Mouse (Mus musculus) embryonic facial prominence, embryonic 10.5 days (tissue): ENCODE data around the gene Gng2. TPM values are rescaled to one million over a fixed set of nuclear protein-coding genes. Genes with fewer than 3 reads are reported as not detected.

Experiments used
- DNase-seq: peaks from one replicate; pipeline ENCODE4 v3.0.0-alpha.2; 2017; ENCODE audit warnings: low spot score
- H3K27ac ChIP-seq: fragments of 300-500 bp; sonication (generic); replicated peaks from 2 replicates; pipeline ENCODE4 v1.5.1; 2016; ENCODE audit warnings: mild to moderate bottlenecking
- H3K27me3 ChIP-seq: fragments of 300-500 bp; sonication (generic); replicated peaks from 2 replicates; pipeline ENCODE4 v1.6.1; 2016; ENCODE audit warnings: low read depth, mild to moderate bottlenecking; ENCODE audit not compliant: poor library complexity, severe bottlenecking
- H3K36me3 ChIP-seq: fragments of 300-500 bp; sonication (generic); replicated peaks from 2 replicates; pipeline ENCODE4 v1.6.1; 2016; ENCODE audit warnings: mild to moderate bottlenecking, moderate library complexity
- H3K4me1 ChIP-seq: fragments of 300-500 bp; sonication (generic); 2 replicates; pipeline ENCODE4 v1.6.1; 2016
- H3K4me3 ChIP-seq: fragments of 300-500 bp; sonication (generic); 2 replicates; pipeline ENCODE4 v1.5.1; 2016; ENCODE audit warnings: mild to moderate bottlenecking, moderate library complexity
- H3K9me3 ChIP-seq: fragments of 300-500 bp; sonication (generic); 2 replicates; pipeline ENCODE4 v1.6.1; 2016; ENCODE audit warnings: mild to moderate bottlenecking
- WGBS: fragments of 180-500 bp; shearing (Covaris S2); methylation state at CpG from one replicate; pipeline ENCODE4 v1.1.7; 2016; 5-methylcytosine and 5-hydroxymethylcytosine counted together
- polyA plus RNA-seq: library from polyadenylated mRNA; unstranded; fragments of >200 nt; fragmentation: Nextera tagmentation; extraction: Ambion mirVana; gene quantifications from 2 replicates; pipeline ENCODE4 v1.2.1, GENCODE M21; 2016

Gng2 gene
- polyA plus RNA-seq, 1 experiment from 2014 or later = 82.8 TPM

DNA sequence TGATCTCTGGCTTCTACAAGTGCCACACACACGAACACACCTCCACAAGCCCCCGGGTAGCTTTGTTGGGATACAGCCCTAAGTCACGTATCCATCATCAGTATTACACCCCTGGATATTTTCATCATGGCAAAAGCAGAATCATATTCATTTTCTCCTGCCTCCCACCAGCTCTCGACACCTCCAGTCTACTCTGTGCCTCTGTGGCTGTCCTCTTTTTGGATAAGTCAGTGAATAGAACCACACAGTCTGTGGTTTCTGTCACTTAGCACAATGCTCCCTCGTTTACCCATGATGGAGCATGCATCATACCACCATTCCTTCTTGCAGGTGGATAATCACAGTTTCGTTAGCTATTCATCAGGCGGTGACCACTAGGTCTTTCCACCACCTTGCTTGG lies 31.2 kb downstream of the Gng2 start:
- no peaks in the 10 kb centered on the region for H3K27me3 ChIP-seq
- H3K36me3 ChIP-seq = peaks cover 41% of the 10 kb centered on the region
- DNase-seq = no peak
- H3K4me1 ChIP-seq = peaks cover 10% of the 10 kb centered on the region
- no peak overlapping the region for H3K27ac ChIP-seq
- H3K9me3 ChIP-seq = no peaks in the 10 kb centered on the region
- 87% methylated on average over 7 of the region's 7 CpGs for WGBS
- no peak overlapping the region for H3K4me3 ChIP-seq

GRCm38 (mm10) chr14:19942732-19943131 lies 34.7 kb downstream of the Gng2 start:
- Histone ChIP-seq H3K27ac (peak overlapping the region; percentile 32; the same call in 1 of the 2 replicates), H3K4me3 (no peak overlapping the region), H3K36me3 (peaks cover 20% of the 10 kb centered on the region), H3K27me3 (no peaks in the 10 kb centered on the region), H3K9me3 (no peaks in the 10 kb centered on the region), H3K4me1 (peaks cover 10% of the 10 kb centered on the region)
- DNase-seq = no peak
- WGBS = 49% methylated on average over 3 of the region's 3 CpGs

GRCm38 (mm10) chr14:19942329-19942728 lies 35.1 kb downstream of the Gng2 start:
- peaks cover 10% of the 10 kb centered on the region for H3K4me1 ChIP-seq
- peaks cover 17% of the 10 kb centered on the region for H3K36me3 ChIP-seq
- H3K27ac ChIP-seq = peak overlapping the region; percentile 32; the same call in 1 of the 2 replicates
- no peak for DNase-seq
- no peaks in the 10 kb centered on the region for H3K27me3 ChIP-seq
- H3K9me3 ChIP-seq = no peaks in the 10 kb centered on the region
- H3K4me3 ChIP-seq = no peak overlapping the region
- 63% methylated on average over 4 of the region's 4 CpGs for WGBS

DNA sequence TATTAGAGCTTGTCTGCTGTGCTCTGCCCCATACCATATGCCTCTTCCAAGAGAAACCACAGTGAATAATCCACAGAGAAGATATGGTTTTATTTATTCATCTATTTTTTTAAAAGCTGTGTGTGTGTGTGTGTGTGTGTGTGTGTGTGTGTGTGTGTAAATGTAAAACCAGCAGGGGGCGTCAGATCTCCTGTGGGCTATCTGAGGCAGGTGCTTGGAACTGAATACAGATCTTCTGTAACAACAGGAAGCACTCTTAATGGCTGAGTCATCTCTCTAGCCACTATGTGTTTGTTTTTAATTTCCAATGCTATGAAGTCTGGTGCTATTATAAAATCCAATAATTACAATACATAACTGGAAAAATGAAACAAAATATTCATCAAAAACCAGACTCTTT lies 37.4 kb downstream of the Gng2 start:
- Histone ChIP-seq H3K27me3 (no peaks in the 10 kb centered on the region), H3K4me1 (peaks cover 10% of the 10 kb centered on the region), H3K36me3 (peaks cover 19% of the 10 kb centered on the region), H3K4me3 (no peak overlapping the region), H3K9me3 (no peaks in the 10 kb centered on the region), H3K27ac (no peak overlapping the region)
- WGBS = 93% methylated on average over 1 of the region's 1 CpGs
- no peak for DNase-seq

DNA sequence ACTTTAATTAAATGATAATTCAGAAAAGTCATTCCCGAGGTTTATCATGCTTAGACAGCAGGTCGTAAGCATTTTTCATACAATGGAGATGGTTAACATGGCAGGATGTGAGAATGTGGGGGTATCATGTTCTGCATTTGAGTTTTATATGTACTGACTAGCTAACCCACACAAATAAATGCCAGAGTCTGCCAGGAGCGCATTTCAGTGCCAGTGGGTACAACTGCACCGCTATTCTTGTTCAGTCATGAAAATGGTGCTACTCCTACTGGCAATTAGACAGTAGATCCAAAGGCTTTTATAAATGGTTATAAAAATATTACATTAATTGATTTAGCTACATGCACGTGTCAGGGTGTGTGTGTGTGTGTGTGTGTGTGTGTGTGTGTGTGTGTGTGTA lies 38.9 kb downstream of the Gng2 start:
- H3K4me1 ChIP-seq = peaks cover 10% of the 10 kb centered on the region
- H3K4me3 ChIP-seq = no peak overlapping the region
- no peaks in the 10 kb centered on the region for H3K9me3 ChIP-seq
- no peak overlapping the region for H3K27ac ChIP-seq
- WGBS = 93% methylated on average over 5 of the region's 5 CpGs
- H3K27me3 ChIP-seq = no peaks in the 10 kb centered on the region
- DNase-seq = no peak
- peaks cover 14% of the 10 kb centered on the region for H3K36me3 ChIP-seq

DNA sequence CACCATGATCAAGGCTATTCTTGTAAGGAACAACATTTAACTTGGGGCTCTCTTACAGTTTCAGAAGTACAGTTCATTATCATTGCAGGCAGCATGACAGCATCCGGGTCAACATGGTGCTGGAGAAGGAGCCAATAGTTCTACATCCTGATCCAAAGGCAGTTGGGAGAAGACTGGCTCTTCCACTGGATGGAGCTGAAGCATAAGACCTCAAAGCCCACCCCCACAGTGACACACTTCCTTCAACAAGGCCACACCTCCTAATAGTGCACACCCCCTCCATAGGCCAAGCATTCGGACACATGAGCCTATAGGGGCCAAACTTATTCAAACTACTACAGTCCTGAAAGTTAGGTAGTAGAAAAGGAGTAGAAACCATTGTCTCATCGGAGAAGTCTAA lies 42.3 kb downstream of the Gng2 start:
- 90% methylated on average over 3 of the region's 3 CpGs for WGBS
- Histone ChIP-seq H3K4me3 (no peak overlapping the region), H3K27ac (no peak overlapping the region), H3K9me3 (no peaks in the 10 kb centered on the region), H3K27me3 (no peaks in the 10 kb centered on the region), H3K4me1 (0 out of 2 replicates have a peak, but pooled peaks cover 2% of the 10 kb centered on the region), H3K36me3 (peaks cover 21% of the 10 kb centered on the region)
- DNase-seq = no peak

- 84% methylated on average over 6 of the region's 6 CpGs for WGBS
- no peaks in the 10 kb centered on the region for H3K27me3 ChIP-seq
- no peak overlapping the region for H3K4me3 ChIP-seq
- H3K27ac ChIP-seq = no peak overlapping the region
- peaks cover 30% of the 10 kb centered on the region for H3K36me3 ChIP-seq
- no peak for DNase-seq
- H3K4me1 ChIP-seq = peaks cover 13% of the 10 kb centered on the region; the same call in 1 of the 2 replicates
- no peaks in the 10 kb centered on the region for H3K9me3 ChIP-seq
Observed at GRCm38 (mm10) chr14:19933314-19933713, 44.1 kb downstream of the Gng2 start.

DNA sequence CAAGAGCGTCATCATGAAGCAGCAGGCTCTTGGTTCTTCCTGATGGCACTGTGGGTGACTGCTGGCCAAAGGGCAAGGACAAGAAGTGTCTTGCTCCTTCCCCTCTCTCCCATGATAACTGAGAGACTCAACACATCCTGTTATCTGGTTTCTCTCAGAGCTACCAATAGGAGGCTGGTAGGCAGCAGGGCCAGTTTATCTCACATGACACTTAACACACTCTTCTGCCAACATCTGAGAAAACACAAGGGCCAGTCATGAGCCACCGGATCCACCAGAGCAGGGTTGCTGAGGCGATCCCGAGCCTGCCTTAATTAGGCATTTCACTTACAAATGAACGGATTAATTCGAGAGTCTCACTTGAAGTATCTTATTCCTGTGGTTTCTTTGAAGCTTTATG lies 49.5 kb downstream of the Gng2 start:
- no peak overlapping the region for H3K27ac ChIP-seq
- no peaks in the 10 kb centered on the region for H3K27me3 ChIP-seq
- no peak overlapping the region for H3K4me3 ChIP-seq
- peaks cover 4% of the 10 kb centered on the region; the same call in 1 of the 2 replicates for H3K9me3 ChIP-seq
- 38% methylated on average over 6 of the region's 6 CpGs for WGBS
- H3K36me3 ChIP-seq = peaks cover 57% of the 10 kb centered on the region
- no peak for DNase-seq
- peaks cover 19% of the 10 kb centered on the region for H3K4me1 ChIP-seq

GRCm38 (mm10) chr14:19927156-19927555 lies 50.3 kb downstream of the Gng2 start:
- H3K27ac ChIP-seq = no peak overlapping the region
- no peak overlapping the region for H3K4me3 ChIP-seq
- no peak for DNase-seq
- H3K4me1 ChIP-seq = peaks cover 19% of the 10 kb centered on the region
- WGBS = 68% methylated on average over 2 of the region's 2 CpGs
- H3K27me3 ChIP-seq = no peaks in the 10 kb centered on the region
- H3K36me3 ChIP-seq = peaks cover 61% of the 10 kb centered on the region
- peaks cover 4% of the 10 kb centered on the region; the same call in 1 of the 2 replicates for H3K9me3 ChIP-seq

GRCm38 (mm10) chr14:19926312-19926711 lies 51.1 kb downstream of the Gng2 start:
- no peak overlapping the region for H3K4me3 ChIP-seq
- WGBS = 72% methylated on average over 8 of the region's 8 CpGs
- no peak for DNase-seq
- H3K4me1 ChIP-seq = peaks cover 22% of the 10 kb centered on the region
- peaks cover 55% of the 10 kb centered on the region for H3K36me3 ChIP-seq
- no peaks in the 10 kb centered on the region for H3K27me3 ChIP-seq
- H3K27ac ChIP-seq = no peak overlapping the region
- peaks cover 4% of the 10 kb centered on the region; the same call in 1 of the 2 replicates for H3K9me3 ChIP-seq

GRCm38 (mm10) chr14:19925157-19925556 lies 52.3 kb downstream of the Gng2 start:
- Histone ChIP-seq H3K4me3 (no peak overlapping the region), H3K27ac (no peak overlapping the region), H3K4me1 (peaks cover 31% of the 10 kb centered on the region), H3K36me3 (peaks cover 49% of the 10 kb centered on the region), H3K27me3 (no peaks in the 10 kb centered on the region), H3K9me3 (peaks cover 4% of the 10 kb centered on the region; the same call in 1 of the 2 replicates)
- 76% methylated on average over 6 of the region's 6 CpGs for WGBS
- DNase-seq = no peak

DNA sequence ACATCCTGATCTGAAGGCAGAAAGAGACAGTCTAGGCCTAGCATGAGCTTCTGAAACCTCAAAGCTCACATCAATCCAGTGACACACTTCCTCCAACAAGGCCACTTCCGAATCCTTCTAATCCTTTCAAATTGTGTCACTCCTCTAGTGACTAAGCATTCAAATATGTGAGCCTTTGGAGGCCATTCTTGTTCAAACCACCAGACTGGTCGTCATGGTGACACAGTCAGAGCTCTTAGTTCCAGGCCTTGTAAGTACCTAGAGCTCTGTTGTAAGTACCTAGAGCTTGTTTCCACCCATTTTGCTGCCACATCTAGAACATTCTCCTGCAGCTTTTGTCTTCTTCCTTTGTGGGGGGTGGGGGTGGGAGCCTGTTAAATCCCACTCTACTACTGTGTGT lies 53.3 kb downstream of the Gng2 start:
- 95% methylated on average over 2 of the region's 2 CpGs for WGBS
- Histone ChIP-seq H3K4me1 (peaks cover 29% of the 10 kb centered on the region), H3K9me3 (peaks cover 4% of the 10 kb centered on the region; the same call in 1 of the 2 replicates), H3K27ac (no peak overlapping the region), H3K36me3 (peaks cover 46% of the 10 kb centered on the region), H3K27me3 (no peaks in the 10 kb centered on the region), H3K4me3 (no peak overlapping the region)
- DNase-seq = no peak

DNA sequence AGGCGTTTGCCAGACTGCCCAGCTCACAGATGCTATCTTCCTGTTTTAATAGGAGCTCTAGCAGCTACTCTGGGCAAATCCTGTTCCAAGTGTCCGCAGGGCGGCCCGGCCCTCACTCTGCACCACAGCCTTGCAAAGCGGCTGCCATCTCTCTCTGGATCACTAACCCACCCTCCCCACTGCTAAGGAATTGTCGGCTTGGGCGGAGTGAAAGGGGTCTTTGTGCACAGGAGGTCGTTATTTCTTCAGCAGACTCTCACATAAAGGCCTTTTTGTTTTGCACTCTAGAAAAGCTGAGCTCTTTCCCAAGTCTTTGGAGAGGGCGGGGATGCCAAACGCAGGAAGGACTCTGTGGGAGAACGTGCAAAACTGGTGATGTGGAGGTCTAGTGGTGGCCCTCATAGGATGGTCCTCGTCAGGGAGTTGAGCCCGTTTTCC lies 57.2 kb downstream of the Gng2 start:
- no peak overlapping the region for H3K4me3 ChIP-seq
- WGBS = 25% methylated on average over 13 of the region's 13 CpGs
- peak; percentile 64 for DNase-seq
- peaks cover 23% of the 10 kb centered on the region for H3K4me1 ChIP-seq
- peak overlapping the region; percentile 69 for H3K27ac ChIP-seq
- H3K27me3 ChIP-seq = no peaks in the 10 kb centered on the region
- H3K9me3 ChIP-seq = peaks cover 4% of the 10 kb centered on the region; the same call in 1 of the 2 replicates
- H3K36me3 ChIP-seq = peaks cover 52% of the 10 kb centered on the region
